Mouse (Mus musculus) cerebellum, postnatal 4 days (tissue): Measurements from ENCODE around the gene Cmc4.
A peak's percentile ranks its signal among the peaks of the same experiment; 100 is the strongest.

ENCODE experiments used
- DNase-seq, 2 experiments: peaks; one replicate each; pipeline ENCODE4 v3.0.0; 2022; ENCODE audit warnings: low spot score in 2 of 2, mixed read lengths in 1 of 2

Cmc4 gene

GRCm38 (mm10) chrX:75415936-75416785 lies at the start of gene Cmc4, which contains the start of the genes Mtcp1 and Brcc3:
Cmc4 (minus strand) TSS chrX:75416584.
Mtcp1 (minus strand) TSS chrX:75416588.
Brcc3 (plus strand) TSS chrX:75416628.
- peak; percentile 60 to 71 for DNase-seq

- DNase-seq, result no peak
These were observed 38.2 kb upstream of the Cmc4 start for GRCm38 (mm10) chrX:75454597-75454996.

GRCm38 (mm10) chrX:75409711-75410110 lies 6.7 kb downstream of the Cmc4 start:
- DNase-seq, result no peak

GRCm38 (mm10) chrX:75403350-75403749 lies 13.0 kb downstream of the Cmc4 start:
- no peak for DNase-seq

GRCm38 (mm10) chrX:75402668-75403067 lies 13.7 kb downstream of the Cmc4 start:
- DNase-seq, result no peak

- no peak for DNase-seq
These were observed 16.9 kb downstream of the Cmc4 start for GRCm38 (mm10) chrX:75399471-75399870.

GRCm38 (mm10) chrX:75382195-75382771 lies 34.1 kb downstream of the Cmc4 start, which contains the start of the genes Fundc2 and F8:
Fundc2 (plus strand) TSS chrX:75382399.
F8 (minus strand) TSS chrX:75382615.
- peak; percentile 31 to 51 for DNase-seq

- DNase-seq, result no peak
These were observed 34.7 kb downstream of the Cmc4 start for GRCm38 (mm10) chrX:75381699-75382098.

- DNase-seq, result no peak
These were observed 35.2 kb downstream of the Cmc4 start for GRCm38 (mm10) chrX:75381176-75381575.

GRCm38 (mm10) chrX:75376815-75377214 lies 39.6 kb downstream of the Cmc4 start:
- DNase-seq, result no peak

GRCm38 (mm10) chrX:75372666-75373425 lies 43.5 kb downstream of the Cmc4 start:
- DNase-seq, result no peak

GRCm38 (mm10) chrX:75370197-75370596 lies 46.2 kb downstream of the Cmc4 start:
- DNase-seq, result no peak
